Mouse (Mus musculus): ENCODE data around the gene Pafah2. TPM values are rescaled to one million over a fixed set of nuclear protein-coding genes. Genes with fewer than 3 reads are reported as not detected.

The Pafah2 gene
- total RNA-seq, 2 experiments from 2014 or later = 6.1 to 7.9 TPM

- no peak for DNase-seq
Measured at GRCm38 (mm10) chr4:134421971-134422370, 25.9 kb downstream of the Pafah2 start.

GRCm38 (mm10) chr4:134423949-134424348, 27.8 kb downstream of the Pafah2 start:
- no peak for DNase-seq

GRCm38 (mm10) chr4:134425088-134425487, 29.0 kb downstream of the Pafah2 start:
- DNase-seq = no peak

- DNase-seq = peak; percentile 13 to 27
Measured at GRCm38 (mm10) chr4:134430381-134431004, 34.4 kb downstream of the Pafah2 start.

- DNase-seq = no peak
Measured at GRCm38 (mm10) chr4:134432686-134433360, 36.7 kb downstream of the Pafah2 start.

- DNase-seq = no peak
Measured at GRCm38 (mm10) chr4:134436185-134436584, 40.1 kb downstream of the Pafah2 start.

GRCm38 (mm10) chr4:134436659-134437058, 40.5 kb downstream of the Pafah2 start:
- no peak for DNase-seq

- peak in 1 of 2 experiments; percentile 17 for DNase-seq
Measured at GRCm38 (mm10) chr4:134439119-134439518, 43.0 kb downstream of the Pafah2 start.

- DNase-seq = no peak
Measured at GRCm38 (mm10) chr4:134439919-134440318, 43.8 kb downstream of the Pafah2 start.

- no peak for DNase-seq
Measured at GRCm38 (mm10) chr4:134442216-134442615, 46.1 kb downstream of the Pafah2 start.

- DNase-seq = no peak
Measured at GRCm38 (mm10) chr4:134443589-134443988, 47.5 kb downstream of the Pafah2 start.

GRCm38 (mm10) chr4:134444949-134445348, 48.8 kb downstream of the Pafah2 start:
- no peak for DNase-seq

- no peak for DNase-seq
Measured at GRCm38 (mm10) chr4:134445489-134445888, 49.4 kb downstream of the Pafah2 start.

GRCm38 (mm10) chr4:134447966-134448365, 51.8 kb downstream of the Pafah2 start:
- no peak for DNase-seq

GRCm38 (mm10) chr4:134449595-134450391, 53.7 kb downstream of the Pafah2 start:
- no peak for DNase-seq

GRCm38 (mm10) chr4:134450392-134451195, 54.5 kb downstream of the Pafah2 start:
- peak; percentile 25 to 34 for DNase-seq

- DNase-seq = no peak
Measured at GRCm38 (mm10) chr4:134451484-134451883, 55.4 kb downstream of the Pafah2 start.

GRCm38 (mm10) chr4:134453619-134454400, 57.7 kb downstream of the Pafah2 start:
- DNase-seq = no peak

GRCm38 (mm10) chr4:134455310-134455709, 59.2 kb downstream of the Pafah2 start:
- DNase-seq = peak in 1 of 2 experiments; percentile 17

- DNase-seq = no peak
Measured at GRCm38 (mm10) chr4:134457130-134457825, 61.2 kb downstream of the Pafah2 start.

GRCm38 (mm10) chr4:134458856-134459255, 62.7 kb downstream of the Pafah2 start:
- DNase-seq = no peak
